In the genomic region with DNA sequence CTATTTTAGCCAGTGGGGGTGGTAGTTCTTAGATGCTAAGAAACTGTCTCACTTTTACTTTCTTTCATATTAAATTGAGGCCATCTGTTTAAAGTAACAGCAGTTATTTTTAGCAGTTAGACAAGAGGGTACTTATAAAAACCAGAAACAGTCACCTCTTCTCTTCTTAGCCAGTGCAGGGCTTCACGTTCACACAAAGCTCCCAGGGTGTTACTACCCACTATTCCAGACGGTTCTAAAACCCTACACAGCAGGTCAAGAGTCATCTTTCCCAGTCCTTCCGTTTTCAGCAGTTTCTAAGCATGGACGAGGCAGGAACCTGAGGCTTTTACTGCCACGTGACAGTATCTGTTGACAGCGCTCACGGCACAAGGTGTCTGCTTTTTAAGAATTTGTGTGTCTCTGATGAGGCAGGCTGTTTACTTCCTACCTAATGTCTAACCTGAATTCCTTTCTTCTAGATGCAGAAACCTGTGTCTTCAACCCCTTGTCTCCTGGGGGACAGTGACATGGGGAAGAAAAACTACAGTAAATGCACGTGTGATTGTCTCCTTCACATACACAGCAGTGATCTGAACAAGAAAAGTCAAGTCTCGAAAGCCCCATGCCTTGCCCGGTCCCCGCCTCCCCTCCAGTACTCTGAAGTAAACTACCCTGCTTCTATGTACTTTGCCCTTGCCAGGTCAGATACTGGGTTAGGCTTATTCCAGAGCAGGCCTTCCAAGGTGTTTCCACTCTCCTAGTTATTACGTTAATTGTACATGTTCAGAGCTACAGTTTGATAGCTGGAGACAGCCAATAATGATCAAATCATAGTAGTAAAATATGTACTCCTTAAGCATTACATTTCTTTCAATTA, we compare ENCODE assay signal across 17 mouse cellular contexts. TPM values are rescaled to one million over a fixed set of nuclear protein-coding genes. Genes with fewer than 3 reads are reported as not detected.
A peak's percentile ranks its signal among the peaks of the same experiment; 100 is the strongest.
DNase-seq lines count a peak whose midpoint lies in the region; ATAC-seq and TF ChIP-seq lines count a peak whose summit lies in the region.
"Had no signal": no experiment of that assay in that cellular context is flagged by ENCODE, and none has a peak within 500 bp of the region (broad histone marks: within the 10 kb centered on the region; RNA-seq: fewer than 3 reads in every experiment).

No protein-coding gene starts in this region.

- no peaks in the 10 kb centered on the region for H3K27me3 ChIP-seq in heart, embryonic 11.5 days (ENCODE audit: control insufficient read depth, insufficient read depth, low read length)
- H3K27me3 ChIP-seq in limb, embryonic 11.5 days (ENCODE audit: control insufficient read depth, insufficient read depth, low read length): no peaks in the 10 kb centered on the region
- H3K27me3 ChIP-seq in limb, embryonic 10.5 days (ENCODE audit: low read depth, poor library complexity, severe bottlenecking): no peaks in the 10 kb centered on the region
- no peaks in the 10 kb centered on the region for H3K27me3 ChIP-seq in intestine, postnatal 0 days (replicated peaks; ENCODE audit: control insufficient read depth, insufficient read depth, low read length)
- H3K27me3 ChIP-seq in limb, embryonic 13.5 days: no peaks in the 10 kb centered on the region
- H3K27me3 ChIP-seq: hindbrain, embryonic 12.5 days; neural tube, embryonic 13.5 days had no signal

- peak overlapping the region; percentile 82 for H3K27ac ChIP-seq in heart, embryonic 11.5 days (ENCODE audit: low read depth, low read length)
- H3K27ac ChIP-seq in limb, embryonic 11.5 days (replicated peaks; ENCODE audit: low read depth, low read length): no peak overlapping the region
- H3K27ac ChIP-seq in limb, embryonic 10.5 days: no peak overlapping the region
- peak overlapping the region; percentile 86 for H3K27ac ChIP-seq in intestine, postnatal 0 days (ENCODE audit: low read depth, low read length)
- H3K27ac ChIP-seq in limb, embryonic 13.5 days: peak overlapping the region; percentile 56; the same call in 1 of the 2 replicates
- H3K27ac ChIP-seq: hindbrain, embryonic 12.5 days; layer of hippocampus, adult 2 months; neural tube, embryonic 13.5 days had no signal

- ATAC-seq in heart, embryonic 11.5 days (replicated peaks; ENCODE audit: insufficient number of reproducible peaks, low FRiP score, low TSS enrichment): no peak
- ATAC-seq in limb, embryonic 11.5 days (ENCODE audit: insufficient number of reproducible peaks, low FRiP score, low TSS enrichment, low read depth): 0 out of 2 replicates have a peak, but pooled peaks have one; percentile 59
- ATAC-seq in intestine, postnatal 0 days: peak; percentile 69
- ATAC-seq in limb, embryonic 13.5 days (ENCODE audit: low FRiP score, low read depth): peak; percentile 46; the same call in 1 of the 2 replicates
- ATAC-seq: forebrain, embryonic 14.5 days had no signal

- peak overlapping the region; percentile 30; the same call in 1 of the 2 replicates for H3K4me2 ChIP-seq in heart, embryonic 11.5 days
- no peak overlapping the region for H3K4me2 ChIP-seq in limb, embryonic 11.5 days (ENCODE audit: low read depth, severe bottlenecking)
- H3K4me2 ChIP-seq in intestine, postnatal 0 days (replicated peaks; ENCODE audit: low read depth): peak overlapping the region; percentile 40
- no peak overlapping the region for H3K4me2 ChIP-seq in limb, embryonic 13.5 days (replicated peaks)
- H3K4me2 ChIP-seq: hindbrain, embryonic 12.5 days; neural tube, embryonic 13.5 days had no signal

- WGBS in heart, embryonic 11.5 days (ENCODE audit: insufficient replicate concordance): 51% methylated on average over 12 of the region's 12 CpGs
- 61% methylated on average over 12 of the region's 12 CpGs for WGBS in limb, embryonic 11.5 days
- WGBS in limb, embryonic 10.5 days: 68% methylated on average over 12 of the region's 12 CpGs
- 31% methylated on average over 12 of the region's 12 CpGs for WGBS in intestine, postnatal 0 days
- WGBS in limb, embryonic 13.5 days: 49% methylated on average over 12 of the region's 12 CpGs

- DNase-seq in heart, postnatal 10 days: no peak
- no peak for DNase-seq in limb, embryonic 11.5 days (ENCODE audit: low spot score)
- no peak for DNase-seq in limb, embryonic 10.5 days (ENCODE audit: low spot score)
- no peak for DNase-seq in left cerebral cortex, adult 18-20 months (ENCODE audit: low spot score in 2 of 2)
- no peak for DNase-seq in ovary, postnatal 14 days (ENCODE audit: low spot score)
- DNase-seq: adrenal gland, postnatal 10 days; cerebellum, adult 8-10 months; lung, adult 18-20 months; spleen, adult 18-20 months had no signal

- H3K4me3 ChIP-seq in heart, embryonic 11.5 days (ENCODE audit: low read depth, low read length): no peak overlapping the region
- H3K4me3 ChIP-seq in limb, embryonic 11.5 days (ENCODE audit: low read depth, low read length): no peak overlapping the region
- H3K4me3 ChIP-seq in limb, embryonic 10.5 days: no peak overlapping the region
- H3K4me3 ChIP-seq in intestine, postnatal 0 days (ENCODE audit: low read depth, low read length): no peak overlapping the region
- no peak overlapping the region for H3K4me3 ChIP-seq in limb, embryonic 13.5 days
- H3K4me3 ChIP-seq: hindbrain, embryonic 12.5 days; layer of hippocampus, adult 2 months; megakaryocyte, embryonic 14.5 days; neural tube, embryonic 13.5 days had no signal

- H3K4me1 ChIP-seq in heart, embryonic 11.5 days (ENCODE audit: control insufficient read depth, insufficient read depth, low read length): peaks cover 37% of the 10 kb centered on the region
- peaks cover 7% of the 10 kb centered on the region; the same call in 1 of the 2 replicates for H3K4me1 ChIP-seq in limb, embryonic 11.5 days (ENCODE audit: control insufficient read depth, insufficient read depth, low read length)
- peaks cover 4% of the 10 kb centered on the region for H3K4me1 ChIP-seq in limb, embryonic 10.5 days
- peaks cover 4% of the 10 kb centered on the region; the same call in 1 of the 2 replicates for H3K4me1 ChIP-seq in intestine, postnatal 0 days (replicated peaks; ENCODE audit: control insufficient read depth, insufficient read depth, low read length)
- peaks cover 54% of the 10 kb centered on the region for H3K4me1 ChIP-seq in limb, embryonic 13.5 days

- intact Hi-C loops in heart, postnatal 10 days (cut with DNase I): no loop called here

- no peaks in the 10 kb centered on the region for H3K36me3 ChIP-seq in heart, embryonic 11.5 days (ENCODE audit: control insufficient read depth, insufficient read depth, low read length)
- no peaks in the 10 kb centered on the region for H3K36me3 ChIP-seq in limb, embryonic 11.5 days (ENCODE audit: control insufficient read depth, insufficient read depth, low read length)
- no peaks in the 10 kb centered on the region for H3K36me3 ChIP-seq in limb, embryonic 10.5 days
- no peaks in the 10 kb centered on the region for H3K36me3 ChIP-seq in intestine, postnatal 0 days (ENCODE audit: control insufficient read depth, insufficient read depth)
- H3K36me3 ChIP-seq in limb, embryonic 13.5 days: no peaks in the 10 kb centered on the region
- H3K36me3 ChIP-seq: hindbrain, embryonic 12.5 days; neural tube, embryonic 13.5 days had no signal

- H3K9ac ChIP-seq in heart, embryonic 11.5 days (ENCODE audit: low read depth, low read length): no peak overlapping the region
- H3K9ac ChIP-seq in limb, embryonic 11.5 days (ENCODE audit: low read length): no peak overlapping the region
- H3K9ac ChIP-seq in intestine, postnatal 0 days (ENCODE audit: low read depth, low read length): 0 out of 2 replicates have a peak overlapping the region, but pooled peaks have one; percentile 2
- H3K9ac ChIP-seq in limb, embryonic 13.5 days: no peak overlapping the region
- H3K9ac ChIP-seq: hindbrain, embryonic 12.5 days; neural tube, embryonic 13.5 days had no signal

- TF ChIP-seq CTCF in intestine, postnatal 0 days (IDR thresholded peaks at IDR 0.05; ENCODE audit: low read depth): no peak

- H3K9me3 ChIP-seq in heart, embryonic 11.5 days (replicated peaks; ENCODE audit: control insufficient read depth, low read length): no peaks in the 10 kb centered on the region
- no peaks in the 10 kb centered on the region for H3K9me3 ChIP-seq in limb, embryonic 11.5 days (ENCODE audit: control insufficient read depth, low read length)
- no peaks in the 10 kb centered on the region for H3K9me3 ChIP-seq in limb, embryonic 10.5 days (replicated peaks)
- H3K9me3 ChIP-seq in intestine, postnatal 0 days (ENCODE audit: control insufficient read depth): no peaks in the 10 kb centered on the region
- H3K9me3 ChIP-seq in limb, embryonic 13.5 days: no peaks in the 10 kb centered on the region
- H3K9me3 ChIP-seq: hindbrain, embryonic 12.5 days; neural tube, embryonic 13.5 days had no signal

RNA-seq across cellular contexts. Expression of a gene that starts 58.7 kb away (rescaled TPM):
- 35.0 and 41.4 TPM in 2 replicates for polyA plus RNA-seq in heart, embryonic 11.5 days (2014; fragmentation: Nextera tagmentation; extraction: Ambion mirVana)
- 10 to 100 TPM; 41.2 to 51.1 TPM for total RNA-seq in heart, postnatal 10 days (2021)
- 22.2 and 22.4 TPM in 2 replicates for polyA plus RNA-seq in limb, embryonic 11.5 days (2014; fragmentation: Nextera tagmentation; extraction: Ambion mirVana)
- 10.6 and 14.2 TPM in 2 replicates for polyA plus RNA-seq in limb, embryonic 10.5 days (2016; fragmentation: Nextera tagmentation; extraction: Ambion mirVana)
- polyA plus RNA-seq in intestine, postnatal 0 days (2015; fragmentation: Nextera tagmentation; extraction: Ambion mirVana): 8.9 and 9.1 TPM in 2 replicates
- polyA plus RNA-seq in limb, embryonic 13.5 days (2015; fragmentation: Nextera tagmentation; extraction: Ambion mirVana): 21.9 and 24.3 TPM in 2 replicates
- 10 to 100 TPM; 12.8 to 16.1 TPM for total RNA-seq in left cerebral cortex, adult 18-20 months (2021)

Comparison
In these comparisons a context has a peak if more than half of its experiments do, and no peak if none do; other contexts are left out.
1. H3K27ac ChIP-seq: peak in heart, embryonic 11.5 days (single experiment), intestine, postnatal 0 days (single experiment) and limb, embryonic 13.5 days (single experiment); none in limb, embryonic 11.5 days (single experiment) and limb, embryonic 10.5 days (single experiment).
2. H3K4me2 ChIP-seq: peak in heart, embryonic 11.5 days (single experiment) and intestine, postnatal 0 days (single experiment); none in limb, embryonic 11.5 days (single experiment) and limb, embryonic 13.5 days (single experiment).